Mouse (Mus musculus): ENCODE results near the gene Esrrg.

Esrrg gene

GRCm38 (mm10) chr1:187770234-187770633, 161.6 kb downstream of the Esrrg start:
- DNase-seq (ENCODE audit: low read depth, low spot score), result no peak

GRCm38 (mm10) chr1:187771067-187771466, 162.5 kb downstream of the Esrrg start:
- no peak for DNase-seq (ENCODE audit: low read depth, low spot score)

- DNase-seq (ENCODE audit: low read depth, low spot score), result no peak
These were observed 171.1 kb downstream of the Esrrg start for GRCm38 (mm10) chr1:187779589-187780178.

GRCm38 (mm10) chr1:187785226-187785625, 176.6 kb downstream of the Esrrg start:
- peak; percentile 89 for DNase-seq (ENCODE audit: low read depth, low spot score)

- no peak for DNase-seq (ENCODE audit: low read depth, low spot score)
These were observed 178.7 kb downstream of the Esrrg start for GRCm38 (mm10) chr1:187787055-187788016.

- no peak for DNase-seq (ENCODE audit: low read depth, low spot score)
These were observed 185.8 kb downstream of the Esrrg start for GRCm38 (mm10) chr1:187794240-187794930.

GRCm38 (mm10) chr1:187795551-187795950, 187.0 kb downstream of the Esrrg start:
- DNase-seq (ENCODE audit: low read depth, low spot score), result no peak

GRCm38 (mm10) chr1:187799300-187799699, 190.7 kb downstream of the Esrrg start:
- no peak for DNase-seq (ENCODE audit: low read depth, low spot score)

- DNase-seq (ENCODE audit: low read depth, low spot score), result no peak
These were observed 192.2 kb downstream of the Esrrg start for GRCm38 (mm10) chr1:187800761-187801160.

- DNase-seq (ENCODE audit: low read depth, low spot score), result no peak
These were observed 195.0 kb downstream of the Esrrg start for GRCm38 (mm10) chr1:187803566-187803965.

- no peak for DNase-seq (ENCODE audit: low read depth, low spot score)
These were observed 195.4 kb downstream of the Esrrg start for GRCm38 (mm10) chr1:187803997-187804396.

- DNase-seq (ENCODE audit: low read depth, low spot score), result no peak
These were observed 196.4 kb downstream of the Esrrg start for GRCm38 (mm10) chr1:187805001-187805400.

- no peak for DNase-seq (ENCODE audit: low read depth, low spot score)
These were observed 199.1 kb downstream of the Esrrg start for GRCm38 (mm10) chr1:187807477-187808390.

- no peak for DNase-seq (ENCODE audit: low read depth, low spot score)
These were observed 199.9 kb downstream of the Esrrg start for GRCm38 (mm10) chr1:187808391-187808922.

GRCm38 (mm10) chr1:187809546-187809945, 201.0 kb downstream of the Esrrg start:
- DNase-seq (ENCODE audit: low read depth, low spot score), result no peak

GRCm38 (mm10) chr1:187819406-187819805, 210.8 kb downstream of the Esrrg start:
- no peak for DNase-seq (ENCODE audit: low read depth, low spot score)

GRCm38 (mm10) chr1:187821368-187821811, 212.8 kb downstream of the Esrrg start:
- no peak for DNase-seq (ENCODE audit: low read depth, low spot score)

- DNase-seq (ENCODE audit: low read depth, low spot score), result no peak
These were observed 214.8 kb downstream of the Esrrg start for GRCm38 (mm10) chr1:187823351-187823750.

GRCm38 (mm10) chr1:187825421-187826097, 217.0 kb downstream of the Esrrg start:
- DNase-seq (ENCODE audit: low read depth, low spot score), result no peak

- no peak for DNase-seq (ENCODE audit: low read depth, low spot score)
These were observed 217.5 kb downstream of the Esrrg start for GRCm38 (mm10) chr1:187826140-187826539.
